Mouse (Mus musculus) stomach, embryonic 14.5 days (tissue): ENCODE measurements around the gene Cadm4. TPM values are rescaled to one million over a fixed set of nuclear protein-coding genes. Genes with fewer than 3 reads are reported as not detected.

Experiments
- ATAC-seq: fragments of 200-750 bp; cut with Nextera tagmentation; 2 replicates; pipeline ENCODE4 v1.8.0; 2017; ENCODE audit warnings: low read depth, moderate TSS enrichment; ENCODE audit not compliant: insufficient number of reproducible peaks, insufficient read depth, low FRiP score
- H3K27ac ChIP-seq: fragments of 300-500 bp; sonication (generic); 2 replicates; pipeline ENCODE4 v1.5.1; 2014; ENCODE audit warnings: mild to moderate bottlenecking, low read length, moderate library complexity, mixed read lengths
- H3K27me3 ChIP-seq: fragments of 300-500 bp; sonication (generic); 2 replicates; pipeline ENCODE4 v1.6.1; 2014; ENCODE audit warnings: low read length, control low read depth, mixed read lengths; ENCODE audit not compliant: control insufficient read depth, insufficient read depth
- H3K36me3 ChIP-seq: fragments of 300-500 bp; sonication (generic); 2 replicates; pipeline ENCODE4 v1.6.1; 2014; ENCODE audit warnings: mild to moderate bottlenecking, control low read depth, low read length, moderate library complexity, mixed read lengths; ENCODE audit not compliant: control insufficient read depth, insufficient read depth
- H3K4me1 ChIP-seq: fragments of 300-500 bp; sonication (generic); 2 replicates; pipeline ENCODE4 v1.6.1; 2014; ENCODE audit warnings: low read length, control low read depth, mixed read lengths; ENCODE audit not compliant: control insufficient read depth, insufficient read depth
- H3K4me2 ChIP-seq: fragments of 300-500 bp; sonication (generic); replicated peaks from 2 replicates; pipeline ENCODE4 v1.6.1; 2014; ENCODE audit warnings: low read depth, low read length, control low read depth
- H3K4me3 ChIP-seq: fragments of 300-500 bp; sonication (generic); 2 replicates; pipeline ENCODE4 v1.5.1; 2014; ENCODE audit warnings: low read depth, low read length, control low read depth
- H3K9ac ChIP-seq: fragments of 300-500 bp; sonication (generic); replicated peaks from 2 replicates; pipeline ENCODE4 v1.6.1; 2014; ENCODE audit warnings: low read depth, mild to moderate bottlenecking, control low read depth, low read length, moderate library complexity, mixed read lengths
- H3K9me3 ChIP-seq: fragments of 300-500 bp; sonication (generic); 2 replicates; pipeline ENCODE4 v1.6.1; 2016; ENCODE audit warnings: low read depth, low read length, control low read depth; ENCODE audit not compliant: control insufficient read depth
- WGBS: fragments of 180-500 bp; shearing (Covaris S2); extraction: QIAGEN DNeasy Blood & Tissue Kit; methylation state at CpG from one replicate; pipeline ENCODE4 v1.1.7; 2014; 5-methylcytosine and 5-hydroxymethylcytosine counted together
- polyA plus RNA-seq: library from polyadenylated mRNA; unstranded; fragments of >200 nt; fragmentation: Nextera tagmentation; extraction: Ambion mirVana; gene quantifications from 2 replicates; pipeline ENCODE4 v1.2.1, GENCODE M21; 2014

The Cadm4 gene
- polyA plus RNA-seq, result 1.4 and 1.5 TPM in 2 replicates

- no peaks in the 10 kb centered on the region for H3K9me3 ChIP-seq
- H3K9ac ChIP-seq, result peak within 1 kb of the TSS; percentile 45
- no peak within 1 kb of the TSS for H3K27ac ChIP-seq
- under 1% methylated on average over 78 of the region's 83 CpGs for WGBS
- H3K27me3 ChIP-seq, result no peaks in the 10 kb centered on the region
- ATAC-seq, result peak; percentile 78
- peak within 1 kb of the TSS; percentile 53 for H3K4me3 ChIP-seq
- H3K4me2 ChIP-seq, result peak within 1 kb of the TSS; percentile 97
- no peaks in the 10 kb centered on the region for H3K4me1 ChIP-seq
- no peaks in the 10 kb centered on the region for H3K36me3 ChIP-seq
Measured at GRCm38 (mm10) chr7:24481474-24482207, at the start of gene Cadm4. Gene Cadm4 (plus strand): TSS chr7:24482023.

- Histone ChIP-seq H3K27ac (no peak overlapping the region), H3K4me1 (0 out of 2 replicates have a peak, but pooled peaks cover 3% of the 10 kb centered on the region), H3K9me3 (peaks cover 5% of the 10 kb centered on the region; the same call in 1 of the 2 replicates), H3K36me3 (no peaks in the 10 kb centered on the region), H3K4me3 (no peak overlapping the region), H3K4me2 (no peak overlapping the region), H3K9ac (no peak overlapping the region), H3K27me3 (0 out of 2 replicates have a peak, but pooled peaks cover 7% of the 10 kb centered on the region)
- WGBS, result 77% methylated on average over 5 of the region's 5 CpGs
- no peak for ATAC-seq
Measured at GRCm38 (mm10) chr7:24435305-24435704, 46.5 kb upstream of the Cadm4 start.

GRCm38 (mm10) chr7:24437981-24438380, 43.8 kb upstream of the Cadm4 start:
- WGBS, result 72% methylated on average over 10 of the region's 10 CpGs
- H3K27ac ChIP-seq, result no peak overlapping the region
- ATAC-seq, result no peak

GRCm38 (mm10) chr7:24439191-24439590, 42.6 kb upstream of the Cadm4 start:
- 83% methylated on average over 6 of the region's 6 CpGs for WGBS
- H3K9ac ChIP-seq, result no peak overlapping the region
- no peak overlapping the region for H3K27ac ChIP-seq
- H3K9me3 ChIP-seq, result no peaks in the 10 kb centered on the region
- no peaks in the 10 kb centered on the region for H3K27me3 ChIP-seq
- no peak overlapping the region for H3K4me3 ChIP-seq
- no peaks in the 10 kb centered on the region for H3K36me3 ChIP-seq
- H3K4me1 ChIP-seq, result no peaks in the 10 kb centered on the region
- ATAC-seq, result no peak
- no peak overlapping the region for H3K4me2 ChIP-seq

More at GRCm38 (mm10) chr7:24437981-24438380, 43.8 kb upstream of the Cadm4 start:
- no peaks in the 10 kb centered on the region for H3K4me1 ChIP-seq
- no peaks in the 10 kb centered on the region for H3K36me3 ChIP-seq
- H3K4me2 ChIP-seq, result no peak overlapping the region
- H3K4me3 ChIP-seq, result no peak overlapping the region
- no peak overlapping the region for H3K9ac ChIP-seq
- H3K27me3 ChIP-seq, result 0 out of 2 replicates have a peak, but pooled peaks cover 4% of the 10 kb centered on the region
- H3K9me3 ChIP-seq, result no peaks in the 10 kb centered on the region

GRCm38 (mm10) chr7:24439891-24440290, 41.9 kb upstream of the Cadm4 start:
- ATAC-seq, result no peak
- WGBS, result 51% methylated on average over 7 of the region's 7 CpGs
- H3K4me3 ChIP-seq, result no peak overlapping the region
- no peaks in the 10 kb centered on the region for H3K36me3 ChIP-seq
- no peaks in the 10 kb centered on the region for H3K4me1 ChIP-seq
- no peak overlapping the region for H3K27ac ChIP-seq
- H3K27me3 ChIP-seq, result no peaks in the 10 kb centered on the region
- no peak overlapping the region for H3K4me2 ChIP-seq
- H3K9me3 ChIP-seq, result no peaks in the 10 kb centered on the region
- H3K9ac ChIP-seq, result no peak overlapping the region

- Histone ChIP-seq H3K4me2 (no peak overlapping the region), H3K36me3 (no peaks in the 10 kb centered on the region), H3K4me1 (no peaks in the 10 kb centered on the region), H3K4me3 (no peak overlapping the region), H3K9me3 (no peaks in the 10 kb centered on the region), H3K27ac (no peak overlapping the region), H3K9ac (no peak overlapping the region), H3K27me3 (no peaks in the 10 kb centered on the region)
- ATAC-seq, result peak; percentile 62
- 5% methylated on average over 1 of the region's 1 CpGs for WGBS
Measured at GRCm38 (mm10) chr7:24441785-24442184, 40.0 kb upstream of the Cadm4 start.

- Histone ChIP-seq H3K27ac (no peak overlapping the region), H3K9ac (no peak overlapping the region), H3K4me1 (no peaks in the 10 kb centered on the region), H3K4me2 (no peak overlapping the region), H3K36me3 (no peaks in the 10 kb centered on the region), H3K4me3 (no peak overlapping the region), H3K9me3 (no peaks in the 10 kb centered on the region), H3K27me3 (no peaks in the 10 kb centered on the region)
- 55% methylated on average over 8 of the region's 8 CpGs for WGBS
- no peak for ATAC-seq
Measured at GRCm38 (mm10) chr7:24442313-24442712, 39.5 kb upstream of the Cadm4 start.

- no peak overlapping the region for H3K9ac ChIP-seq
- H3K4me2 ChIP-seq, result no peak overlapping the region
- H3K36me3 ChIP-seq, result no peaks in the 10 kb centered on the region
- WGBS, result 87% methylated on average over 9 of the region's 9 CpGs
- H3K4me1 ChIP-seq, result no peaks in the 10 kb centered on the region
- no peak overlapping the region for H3K27ac ChIP-seq
- no peaks in the 10 kb centered on the region for H3K9me3 ChIP-seq
- H3K27me3 ChIP-seq, result no peaks in the 10 kb centered on the region
- no peak overlapping the region for H3K4me3 ChIP-seq
- ATAC-seq, result no peak
Measured at GRCm38 (mm10) chr7:24445266-24445926, 36.4 kb upstream of the Cadm4 start.
